Mouse (Mus musculus) embryonic fibroblast, embryonic 13.5 days (primary cell): ENCODE results near the gene Alox12b. TPM values are rescaled to one million over a fixed set of nuclear protein-coding genes. Genes with fewer than 3 reads are reported as not detected.
A peak's percentile ranks its signal among the peaks of the same experiment; 100 is the strongest.

Experiments used
- H3K27ac ChIP-seq: 2 replicates; pipeline ENCODE4 v1.5.1; 2012; ENCODE audit warnings: low read length, control low read depth, inconsistent platforms; ENCODE audit not compliant: insufficient read depth
- H3K4me1 ChIP-seq: 2 replicates; pipeline ENCODE4 v1.6.1; 2011; ENCODE audit warnings: low read length; ENCODE audit not compliant: control insufficient read depth, insufficient read depth
- H3K4me3 ChIP-seq: 2 replicates; pipeline ENCODE4 v1.5.1; 2011; ENCODE audit warnings: mild to moderate bottlenecking, control low read depth, low read length; ENCODE audit not compliant: insufficient read depth
- CTCF ChIP-seq: IDR thresholded peaks from 2 replicates; pipeline ENCODE4 v1.5.1; 2011; ENCODE audit warnings: mild to moderate bottlenecking, control low read depth, low read length, moderate library complexity, borderline replicate concordance; ENCODE audit not compliant: insufficient read depth
- POLR2A ChIP-seq: IDR thresholded peaks from 2 replicates; pipeline ENCODE4 v1.6.1; 2011; ENCODE audit warnings: low read depth, mild to moderate bottlenecking, control low read depth, low read length, moderate library complexity
- polyA plus RNA-seq: library from polyadenylated mRNA; stranded (reverse); fragments of >200 nt; gene quantifications from 2 replicates; pipeline ENCODE4 v1.2.4, GENCODE M21; 2011; ENCODE audit warnings: low read depth; ENCODE audit not compliant: missing spikeins, insufficient read length

Alox12b gene
- not detected in 2 replicates for polyA plus RNA-seq

DNA sequence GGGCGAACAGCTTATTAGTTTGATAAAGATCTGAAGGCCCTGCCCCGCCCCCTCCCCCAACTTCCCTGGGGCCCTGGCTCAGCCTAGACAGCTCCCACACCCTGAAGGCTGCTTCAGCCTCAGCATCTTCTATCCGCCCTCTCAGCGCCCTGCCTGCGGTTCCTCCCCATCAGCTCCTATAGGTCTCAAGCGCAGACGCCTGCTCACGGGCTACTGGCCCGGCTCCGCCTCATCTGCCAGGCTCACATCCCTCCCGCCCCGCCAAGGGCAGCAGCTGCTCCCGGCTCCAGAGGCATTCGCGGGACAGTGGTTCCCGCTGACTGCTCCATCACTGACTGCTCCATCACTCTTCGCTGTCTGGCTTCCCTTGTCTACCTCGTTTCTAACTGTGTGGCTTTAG, at the start of gene Alox12b:
Gene Alox12b, plus strand, starts transcription at position 190 of the 400 bp plus-strand sequence.
- Histone ChIP-seq H3K27ac (no peak within 1 kb of the TSS), H3K4me1 (no peaks in the 10 kb centered on the region), H3K4me3 (no peak within 1 kb of the TSS)
- TF ChIP-seq POLR2A (no peak), CTCF (no peak)

DNA sequence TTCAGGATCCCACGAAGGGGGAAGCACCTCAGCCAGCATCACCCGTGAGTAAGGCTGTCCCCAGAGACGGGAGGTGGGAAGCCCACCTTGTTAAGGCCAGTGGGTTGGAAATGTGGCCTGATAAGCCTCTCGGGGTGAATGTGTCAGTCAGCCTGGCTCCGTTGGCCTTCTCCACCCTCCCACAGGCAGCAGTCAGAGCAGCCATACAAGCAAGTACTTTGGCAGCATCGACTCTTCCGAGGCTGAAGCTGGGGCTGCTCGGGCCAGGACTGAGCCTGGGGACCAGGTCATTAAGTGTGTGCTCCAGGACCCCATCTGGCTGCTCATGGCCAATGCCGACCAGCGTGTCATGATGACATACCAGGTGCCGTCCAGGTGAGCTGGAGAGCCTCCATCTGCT, 49.1 kb upstream of the Alox12b start:
- 0 out of 2 replicates have a peak, but pooled peaks cover 4% of the 10 kb centered on the region for H3K4me1 ChIP-seq
- TF ChIP-seq CTCF (no peak), POLR2A (no peak)
- H3K4me3 ChIP-seq, result no peak overlapping the region
- no peak overlapping the region for H3K27ac ChIP-seq

DNA sequence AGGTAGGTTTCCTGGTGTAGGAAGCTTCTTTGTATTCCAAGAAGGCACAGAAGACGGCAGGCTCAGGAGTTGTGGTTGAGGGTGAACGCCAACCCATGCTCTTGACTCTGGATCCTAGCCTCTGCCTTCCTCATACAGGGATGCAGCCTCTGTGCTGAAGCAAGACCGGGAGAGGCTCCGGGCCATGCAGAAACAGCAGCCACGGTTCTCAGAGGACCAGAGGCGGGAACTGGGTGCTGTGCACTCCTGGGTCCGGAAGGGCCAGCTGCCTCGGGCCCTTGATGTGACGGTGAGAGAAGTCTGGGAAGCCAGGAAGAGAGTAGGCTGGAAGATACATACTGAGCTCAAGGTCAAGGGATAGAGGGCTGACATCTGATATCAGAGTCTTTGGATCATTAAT, 48.6 kb upstream of the Alox12b start:
- H3K27ac ChIP-seq, result no peak overlapping the region
- TF ChIP-seq POLR2A, result no peak
- no peak for TF ChIP-seq CTCF
- no peak overlapping the region for H3K4me3 ChIP-seq
- 0 out of 2 replicates have a peak, but pooled peaks cover 4% of the 10 kb centered on the region for H3K4me1 ChIP-seq

DNA sequence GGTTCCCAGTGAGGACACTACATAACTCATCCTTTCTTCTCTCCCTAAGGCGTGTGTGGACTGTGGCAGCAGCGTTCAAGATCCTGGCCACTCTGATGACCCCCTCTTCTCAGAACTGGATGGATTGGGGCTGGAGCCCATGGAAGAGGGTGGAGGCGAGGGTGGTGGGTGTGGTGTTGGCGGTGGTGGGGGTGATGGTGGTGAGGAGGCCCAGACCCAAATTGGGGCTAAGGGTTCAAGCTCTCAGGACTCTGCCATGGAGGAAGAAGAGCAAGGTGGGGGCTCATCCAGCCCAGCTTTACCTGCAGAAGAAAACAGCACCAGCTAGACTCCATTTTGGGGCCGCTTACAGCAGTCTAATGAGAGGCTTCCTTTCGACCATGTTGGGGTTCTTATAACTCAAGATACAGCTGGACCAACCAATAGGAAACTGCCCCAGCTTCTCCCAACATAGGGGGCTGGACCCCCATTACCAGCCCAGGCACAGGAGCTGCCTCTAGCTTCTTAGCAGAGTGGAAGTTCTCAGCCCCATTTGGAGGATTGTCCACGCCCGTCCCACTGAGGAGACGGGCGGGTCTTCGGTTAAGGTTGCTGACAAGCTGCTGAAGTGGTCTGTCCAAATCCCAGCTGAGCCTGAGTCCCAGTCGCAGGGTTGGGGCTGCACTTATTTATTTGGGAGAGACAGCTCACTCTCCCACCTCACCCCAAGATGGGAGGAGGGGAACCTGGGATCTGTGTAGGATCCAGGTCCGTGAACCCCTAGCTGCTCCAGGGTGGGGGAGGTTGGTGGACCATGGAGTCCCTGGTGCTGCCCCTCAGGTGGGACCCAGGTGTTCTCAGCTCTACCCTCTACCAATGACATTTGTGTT, 47.5 kb upstream of the Alox12b start:
- TF ChIP-seq POLR2A (no peak), CTCF (no peak)
- no peak overlapping the region for H3K27ac ChIP-seq
- 0 out of 2 replicates have a peak, but pooled peaks cover 4% of the 10 kb centered on the region for H3K4me1 ChIP-seq
- H3K4me3 ChIP-seq, result no peak overlapping the region

DNA sequence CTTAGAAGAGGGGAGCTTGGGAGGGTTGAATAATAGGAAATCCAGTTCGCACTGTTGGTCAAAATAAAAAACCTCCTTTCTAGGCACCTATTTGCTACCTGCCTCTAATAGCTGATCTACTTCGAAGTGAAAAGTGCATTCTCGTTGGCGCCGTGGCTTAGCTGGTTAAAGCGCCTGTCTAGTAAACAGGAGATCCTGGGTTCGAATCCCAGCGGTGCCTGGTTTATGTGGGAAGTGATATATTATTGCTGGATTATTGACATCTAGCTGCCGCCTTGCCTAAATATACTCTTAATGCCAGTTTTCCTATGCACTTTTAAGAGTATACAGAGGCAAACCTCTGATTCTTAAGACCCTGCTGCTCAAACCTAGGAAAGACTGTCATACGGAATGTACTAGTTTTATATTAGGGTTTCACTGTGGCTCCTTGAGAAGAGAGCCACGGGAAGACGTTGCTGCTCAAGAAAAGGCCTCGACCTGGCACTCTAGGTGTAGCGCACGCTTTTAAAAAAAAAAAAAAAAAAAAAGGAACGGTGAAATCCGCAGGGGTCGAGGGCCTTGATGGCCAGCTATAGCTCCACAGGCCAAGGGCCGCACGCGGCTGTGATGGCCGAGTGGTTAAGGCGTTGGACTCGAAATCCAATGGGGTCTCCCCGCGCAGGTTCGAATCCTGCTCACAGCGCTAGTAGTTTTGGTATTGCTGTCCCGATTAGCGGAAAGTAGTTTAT, 46.3 kb upstream of the Alox12b start:
- Histone ChIP-seq H3K4me3 (peak overlapping the region; percentile 59), H3K4me1 (0 out of 2 replicates have a peak, but pooled peaks cover 4% of the 10 kb centered on the region), H3K27ac (no peak overlapping the region; the same call in 1 of the 2 replicates)
- TF ChIP-seq CTCF, result no peak
- peak; percentile 59 for TF ChIP-seq POLR2A

DNA sequence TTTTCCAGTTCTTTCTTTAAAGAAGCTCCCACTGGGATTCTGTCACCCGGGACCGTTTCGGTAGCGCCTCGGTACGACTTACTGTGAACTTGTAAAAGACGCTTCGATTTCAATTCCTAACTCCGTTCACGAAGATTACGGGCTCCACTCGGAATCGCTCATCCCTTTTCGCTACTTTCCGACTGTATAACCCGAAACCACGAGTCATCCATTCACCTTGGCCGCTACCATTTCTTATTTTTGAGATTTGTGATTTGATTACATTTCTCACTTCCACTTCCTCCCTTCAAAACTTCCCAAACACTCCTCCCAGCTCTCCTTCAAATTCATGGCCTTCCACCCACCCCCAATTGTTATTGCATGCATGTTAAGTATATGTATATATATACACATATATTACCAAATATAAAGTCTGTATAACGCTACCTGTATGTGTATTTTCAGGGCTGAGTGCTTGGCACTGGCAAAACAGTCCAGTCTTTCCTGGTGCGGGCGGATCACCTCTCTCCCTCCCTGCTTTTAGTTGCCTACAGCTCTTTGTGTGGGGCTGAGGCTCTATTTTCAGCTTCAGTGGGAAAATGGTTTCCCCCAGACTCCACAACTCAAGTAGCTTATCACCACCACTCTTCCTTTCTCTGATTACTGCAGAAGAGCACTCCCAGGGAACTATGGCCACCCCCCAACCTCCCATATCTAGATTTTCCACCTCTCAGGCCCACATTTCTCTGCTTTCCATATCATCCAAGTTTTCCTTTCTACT, 45.6 kb upstream of the Alox12b start:
- H3K27ac ChIP-seq, result no peak overlapping the region

DNA sequence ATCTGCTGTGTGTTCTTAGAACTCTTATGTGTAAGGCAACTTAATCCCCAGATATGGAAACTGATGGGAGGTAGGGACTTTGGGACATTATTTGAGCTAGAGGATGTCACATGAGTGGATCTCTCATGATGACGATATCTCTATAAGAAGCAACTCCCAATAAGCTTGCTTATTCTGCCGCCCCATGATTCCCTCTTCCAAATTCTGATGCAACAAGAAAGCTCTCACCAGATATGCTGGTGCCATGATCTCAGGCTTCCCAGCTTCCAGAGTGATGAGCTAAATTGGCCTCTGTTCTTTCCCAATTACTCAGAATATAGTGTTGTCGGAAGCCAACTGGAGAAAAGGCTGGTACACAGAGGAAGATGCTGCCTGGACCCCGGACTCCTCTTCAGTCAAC, 44.9 kb upstream of the Alox12b start:
- 0 out of 2 replicates have a peak, but pooled peaks cover 4% of the 10 kb centered on the region for H3K4me1 ChIP-seq
- no peak overlapping the region for H3K4me3 ChIP-seq
- TF ChIP-seq CTCF (no peak), POLR2A (no peak)
- no peak overlapping the region for H3K27ac ChIP-seq

More for the DNA sequence above, 45.6 kb upstream of the Alox12b start:
- H3K4me1 ChIP-seq, result 0 out of 2 replicates have a peak, but pooled peaks cover 4% of the 10 kb centered on the region
- TF ChIP-seq POLR2A, result no peak
- TF ChIP-seq CTCF, result no peak
- H3K4me3 ChIP-seq, result peak overlapping the region; percentile 59

DNA sequence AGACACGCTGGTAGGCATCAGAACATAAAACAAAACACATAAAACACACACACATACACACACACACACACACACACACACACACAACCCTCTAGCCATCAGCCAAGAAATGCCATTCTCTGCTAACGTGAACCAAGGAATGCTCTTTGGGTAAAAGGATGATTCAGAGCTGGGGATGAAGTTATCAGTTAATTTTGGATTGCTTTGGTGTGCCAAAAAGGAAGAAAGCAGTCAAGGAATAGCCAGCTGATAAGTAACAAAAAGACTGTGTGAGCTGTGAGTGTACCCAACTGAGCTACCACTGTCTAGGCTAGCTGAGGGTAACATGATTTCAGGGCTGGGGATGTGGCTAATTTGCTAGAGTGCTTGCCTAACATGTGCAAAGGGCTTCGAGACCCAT, 42.8 kb upstream of the Alox12b start:
- Histone ChIP-seq H3K27ac (no peak overlapping the region), H3K4me1 (0 out of 2 replicates have a peak, but pooled peaks cover 4% of the 10 kb centered on the region), H3K4me3 (no peak overlapping the region)
- no peak for TF ChIP-seq POLR2A
- no peak for TF ChIP-seq CTCF

DNA sequence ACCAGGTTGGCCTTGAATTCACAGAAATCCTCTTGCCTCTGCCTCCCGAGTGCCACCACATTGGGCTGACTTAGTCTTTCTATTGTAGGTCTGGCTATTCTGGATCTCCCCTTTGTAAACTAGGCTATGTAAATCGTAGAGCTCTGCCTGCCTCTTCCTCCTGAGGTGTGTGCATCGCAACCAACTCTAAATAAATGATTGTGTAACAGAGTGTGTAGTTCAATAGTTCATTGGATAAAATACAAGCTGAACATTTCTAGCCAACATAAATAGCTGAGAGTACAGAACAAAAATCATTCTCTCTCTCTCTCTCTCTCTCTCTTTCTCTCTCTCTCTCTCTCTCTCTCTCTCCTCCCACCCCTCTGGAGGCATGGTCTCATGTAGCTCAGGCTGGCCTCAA, 42.2 kb upstream of the Alox12b start:
- Histone ChIP-seq H3K4me1 (0 out of 2 replicates have a peak, but pooled peaks cover 4% of the 10 kb centered on the region), H3K4me3 (no peak overlapping the region), H3K27ac (no peak overlapping the region)
- TF ChIP-seq CTCF (no peak), POLR2A (no peak)
